Mouse (Mus musculus): ENCODE measurements around the gene Cdkn2a. TPM values are rescaled to one million over a fixed set of nuclear protein-coding genes. Genes with fewer than 3 reads are reported as not detected.
A peak's percentile ranks its signal among the peaks of the same experiment; 100 is the strongest.

The Cdkn2a gene
- not detected for total RNA-seq (2021)

DNA sequence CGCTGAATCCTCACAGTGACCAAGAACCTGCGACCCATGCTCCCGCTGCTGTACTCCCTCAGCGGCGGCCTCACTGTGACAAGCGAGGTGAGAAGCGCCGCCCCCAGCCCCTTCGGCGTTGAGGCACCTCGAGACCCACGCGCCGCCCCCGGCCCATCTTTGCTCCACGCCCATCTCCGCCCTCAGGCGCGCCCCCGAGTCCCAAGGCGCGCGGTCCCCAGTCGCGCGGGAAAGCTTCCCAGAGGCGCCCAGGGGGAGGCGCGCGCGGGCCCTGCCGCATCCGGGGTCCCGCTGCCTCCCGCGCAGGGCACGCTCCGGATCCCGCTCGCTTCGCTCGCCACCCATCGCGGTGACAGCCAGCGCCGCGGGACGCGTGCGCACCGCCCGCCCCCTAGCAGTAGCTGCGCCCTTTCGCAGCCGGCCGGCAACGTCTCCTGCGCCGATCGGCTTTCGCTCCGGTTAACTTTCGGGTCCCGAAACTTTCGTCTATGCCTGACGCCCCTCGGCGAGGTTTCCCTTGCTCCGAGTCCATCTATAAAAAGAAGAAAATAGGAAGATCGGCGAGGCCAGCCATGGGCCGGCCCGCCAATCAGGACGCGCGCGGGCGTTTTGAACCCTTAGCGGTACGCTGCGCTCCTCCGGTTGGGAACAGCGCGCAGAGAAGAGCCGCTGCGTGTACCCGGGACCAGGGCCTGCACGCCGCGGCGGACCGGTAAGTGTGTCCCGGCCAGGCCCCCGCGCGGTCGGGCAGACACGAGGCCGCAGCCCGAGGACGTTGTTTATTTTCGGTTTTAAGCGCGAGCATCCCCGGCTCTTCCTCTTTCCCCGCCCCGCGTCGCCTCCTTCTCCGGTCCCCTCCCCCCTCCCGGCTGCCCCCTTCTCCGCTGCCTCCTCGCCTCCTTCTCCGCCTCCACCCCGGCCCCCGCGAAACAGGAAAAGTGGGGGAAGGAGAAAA, at the start of gene Cdkn2a:
Cdkn2a (minus strand) TSS at position 168 of the 955 bp plus-strand sequence.
- peak; percentile 63 to 79 for DNase-seq
- intact Hi-C loops (cut with DNase I) = loop anchor here (5.0 kb wide), 3 partner anchors 152 to 233 kb away; no protein-coding TSS in a partner anchor

DNA sequence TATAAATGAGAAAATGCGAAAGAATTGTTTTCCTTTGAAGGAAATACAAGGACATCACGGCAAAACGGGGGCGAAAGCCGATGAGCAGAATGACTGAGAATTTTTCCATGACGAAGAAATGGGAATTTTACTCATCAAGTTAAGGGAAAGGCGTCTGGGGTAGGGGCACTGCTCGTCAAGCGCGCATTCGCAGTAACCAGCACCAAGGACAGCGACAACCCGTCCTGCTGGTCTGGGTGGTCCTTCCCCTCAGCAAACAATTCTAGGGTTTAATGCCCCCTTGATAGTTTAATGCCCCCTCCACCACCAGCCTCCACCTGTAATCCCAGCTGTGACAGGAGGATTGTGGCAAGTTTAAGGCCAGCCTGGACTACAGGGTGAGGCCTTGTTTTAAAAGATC, 19.0 kb upstream of the Cdkn2a start:
- intact Hi-C loops (cut with DNase I) = no loop called here
- DNase-seq = no peak

GRCm38 (mm10) chr4:89310491-89311254, 16.2 kb upstream of the Cdkn2a start, which contains the start of gene Cdkn2b:
Gene Cdkn2b (minus strand): TSS chr4:89311039.
- peak; percentile 95 to 96 for DNase-seq
- intact Hi-C loops (cut with DNase I) = loop anchor here (1.0 kb wide), 1 partner anchor 165 kb away; no protein-coding TSS in a partner anchor

GRCm38 (mm10) chr4:89309996-89310395, 15.5 kb upstream of the Cdkn2a start:
- intact Hi-C loops (cut with DNase I) = loop anchor here (1.0 kb wide), 1 partner anchor 165 kb away; no protein-coding TSS in a partner anchor
- DNase-seq = no peak

DNA sequence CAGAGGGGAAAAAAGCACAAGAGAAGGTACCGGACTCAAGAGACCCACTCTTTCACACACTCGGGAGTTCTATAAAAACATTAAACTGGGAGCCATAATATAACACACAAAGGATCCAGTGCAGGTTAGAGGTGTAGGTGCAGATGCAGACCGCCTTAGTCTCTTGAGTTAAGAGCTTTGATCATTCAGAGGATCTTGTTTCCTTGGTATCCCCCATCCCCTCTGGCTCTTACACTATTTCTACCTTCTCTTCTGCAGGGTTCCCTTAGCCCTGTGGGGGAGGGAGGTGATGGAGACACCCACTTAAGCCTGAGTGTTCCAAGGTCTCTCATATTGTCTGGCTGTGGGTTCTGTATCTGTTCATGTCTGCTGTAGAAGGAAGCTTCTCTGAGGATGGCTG, 13.5 kb upstream of the Cdkn2a start:
- no peak for DNase-seq
- intact Hi-C loops (cut with DNase I) = no loop called here

- no peak for DNase-seq
- intact Hi-C loops (cut with DNase I) = no loop called here
Observed at GRCm38 (mm10) chr4:89306798-89307365, 12.4 kb upstream of the Cdkn2a start.

DNA sequence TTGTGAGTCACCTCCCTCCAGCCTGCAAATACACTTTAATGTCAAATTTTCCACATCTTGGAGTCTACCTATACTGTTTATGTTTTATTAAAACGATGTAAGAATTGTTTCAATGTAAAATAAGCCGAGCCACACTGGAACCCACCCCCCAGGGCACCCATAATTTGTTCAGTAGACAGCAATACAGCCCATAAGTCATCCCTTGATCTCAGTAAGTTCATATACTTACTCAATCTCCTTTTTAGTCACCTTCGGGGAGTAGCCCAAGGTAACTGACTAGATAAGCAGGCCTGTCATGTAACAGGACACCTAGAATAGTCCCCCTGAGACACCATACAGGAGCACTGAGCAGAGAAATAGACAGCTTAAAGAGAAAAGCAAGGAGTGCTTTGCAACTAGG, 11.2 kb upstream of the Cdkn2a start:
- intact Hi-C loops (cut with DNase I) = no loop called here
- no peak for DNase-seq

- DNase-seq = no peak
- intact Hi-C loops (cut with DNase I) = no loop called here
Observed at GRCm38 (mm10) chr4:89303281-89303995, 9.0 kb upstream of the Cdkn2a start.

- no peak for DNase-seq
- intact Hi-C loops (cut with DNase I) = no loop called here
Observed at GRCm38 (mm10) chr4:89302129-89302528, 7.7 kb upstream of the Cdkn2a start.

GRCm38 (mm10) chr4:89299721-89300120, 5.3 kb upstream of the Cdkn2a start:
- no peak for DNase-seq
- intact Hi-C loops (cut with DNase I) = no loop called here

DNA sequence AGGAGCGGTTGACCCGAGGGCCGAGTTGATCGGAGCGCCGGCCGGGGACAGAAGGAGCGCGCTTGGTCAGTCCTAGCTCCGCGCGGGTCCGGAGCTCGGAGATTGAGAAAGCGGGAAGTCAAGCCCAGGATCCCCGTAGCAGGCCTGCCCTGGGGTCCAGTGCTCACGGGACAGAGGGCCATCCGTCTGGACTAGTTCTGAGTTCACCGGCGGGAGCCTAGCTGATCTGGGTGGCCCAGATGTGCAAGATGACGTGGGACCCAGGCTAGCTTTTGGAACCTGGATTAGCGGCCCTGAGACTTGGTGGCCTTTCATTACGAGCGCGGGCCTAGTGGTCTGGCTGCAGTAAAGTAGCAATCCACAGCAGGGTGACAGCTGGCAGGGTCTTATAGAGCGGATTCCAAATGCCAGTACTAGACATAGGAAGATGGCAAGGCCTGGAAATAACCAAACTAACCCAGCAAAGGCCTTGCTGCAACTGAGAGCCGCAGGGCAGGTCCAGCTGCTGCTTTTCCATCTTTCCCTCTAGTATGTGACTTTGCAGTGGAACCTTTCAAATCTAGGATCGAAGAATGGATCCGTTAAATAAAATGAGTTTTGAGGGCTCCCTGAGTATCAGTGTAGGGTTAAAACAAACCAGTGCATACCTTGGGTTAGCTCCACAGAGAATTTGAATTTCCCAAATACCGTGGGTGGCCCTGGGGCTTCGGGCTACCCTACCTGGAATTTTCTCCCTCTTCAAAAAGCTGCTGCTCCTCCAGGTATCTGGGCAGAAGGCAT, 1.2 kb upstream of the Cdkn2a start:
- intact Hi-C loops (cut with DNase I) = no loop called here
- DNase-seq = no peak

GRCm38 (mm10) chr4:89294091-89294485, 365 bp downstream of the Cdkn2a start:
- DNase-seq = peak in 1 of 2 experiments; percentile 17
- intact Hi-C loops (cut with DNase I) = loop anchor here (5.0 kb wide), 3 partner anchors 152 to 233 kb away; no protein-coding TSS in a partner anchor

GRCm38 (mm10) chr4:89293516-89293915, 937 bp downstream of the Cdkn2a start:
- DNase-seq = no peak
- intact Hi-C loops (cut with DNase I) = loop anchor here (5.0 kb wide), 3 partner anchors 151 to 234 kb away; no protein-coding TSS in a partner anchor

DNA sequence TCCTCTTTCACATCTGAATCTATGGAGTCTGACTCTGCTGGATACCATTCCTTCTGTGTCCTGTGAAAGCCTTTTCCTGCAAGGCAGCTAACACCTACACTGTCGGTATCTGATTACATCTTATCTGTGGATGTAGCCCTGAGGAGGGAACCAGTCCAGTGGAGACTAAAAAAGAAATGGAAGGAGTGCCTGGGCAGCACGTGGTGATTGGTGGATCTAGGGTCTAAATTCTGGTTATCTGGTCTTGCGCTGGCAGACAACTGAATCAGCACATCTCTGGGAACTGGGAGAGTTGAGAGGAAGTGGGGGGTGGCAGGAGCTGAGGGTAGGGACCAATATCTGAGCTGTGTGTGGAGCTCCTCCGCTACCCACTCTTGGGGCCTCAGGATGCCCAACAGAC, 5.4 kb downstream of the Cdkn2a start:
- DNase-seq = no peak
- intact Hi-C loops (cut with DNase I) = no loop called here

- no peak for DNase-seq
- intact Hi-C loops (cut with DNase I) = no loop called here
Observed at GRCm38 (mm10) chr4:89286566-89286965, 7.9 kb downstream of the Cdkn2a start.

DNA sequence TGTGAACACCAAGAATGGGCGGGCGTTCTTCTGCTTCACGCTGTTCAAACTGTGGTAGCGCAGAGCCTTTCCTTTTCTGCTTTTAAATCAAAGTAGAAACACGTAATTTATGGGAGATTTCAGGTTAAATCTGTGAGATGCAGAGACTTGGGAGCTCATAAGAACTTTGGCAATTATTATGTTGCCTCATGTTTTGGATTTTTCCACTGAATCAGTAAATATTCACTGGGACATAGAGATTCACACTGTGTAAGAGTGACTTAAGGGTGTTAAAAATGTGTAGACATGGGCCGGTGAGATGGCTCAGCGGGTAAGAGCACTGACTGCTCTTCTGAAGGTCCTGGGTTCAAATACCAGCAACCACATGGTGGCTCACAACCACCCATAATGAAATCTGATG, 8.8 kb downstream of the Cdkn2a start:
- intact Hi-C loops (cut with DNase I) = no loop called here
- DNase-seq = no peak

DNA sequence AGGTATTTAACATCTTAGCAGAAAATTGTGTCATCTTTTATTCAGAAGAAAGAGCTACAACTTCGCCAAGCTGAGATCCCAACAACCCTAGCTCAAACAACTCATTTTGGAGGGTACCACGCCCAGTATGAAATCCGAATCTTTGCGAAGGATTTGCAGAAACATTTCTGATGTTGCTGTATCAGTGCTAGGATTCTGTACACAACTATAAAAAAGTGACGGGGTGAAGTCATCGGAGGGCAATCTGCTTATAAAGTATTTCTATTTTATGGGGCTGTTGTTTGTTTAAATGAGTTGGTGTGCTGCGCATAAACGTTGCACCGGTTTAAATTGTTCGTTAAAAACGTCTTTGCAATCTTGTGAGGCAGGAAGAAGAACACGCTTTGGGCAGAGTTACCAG, 11.8 kb downstream of the Cdkn2a start:
- no peak for DNase-seq
- intact Hi-C loops (cut with DNase I) = loop anchor here (5.0 kb wide), 1 partner anchor 240 kb away; no protein-coding TSS in a partner anchor

DNA sequence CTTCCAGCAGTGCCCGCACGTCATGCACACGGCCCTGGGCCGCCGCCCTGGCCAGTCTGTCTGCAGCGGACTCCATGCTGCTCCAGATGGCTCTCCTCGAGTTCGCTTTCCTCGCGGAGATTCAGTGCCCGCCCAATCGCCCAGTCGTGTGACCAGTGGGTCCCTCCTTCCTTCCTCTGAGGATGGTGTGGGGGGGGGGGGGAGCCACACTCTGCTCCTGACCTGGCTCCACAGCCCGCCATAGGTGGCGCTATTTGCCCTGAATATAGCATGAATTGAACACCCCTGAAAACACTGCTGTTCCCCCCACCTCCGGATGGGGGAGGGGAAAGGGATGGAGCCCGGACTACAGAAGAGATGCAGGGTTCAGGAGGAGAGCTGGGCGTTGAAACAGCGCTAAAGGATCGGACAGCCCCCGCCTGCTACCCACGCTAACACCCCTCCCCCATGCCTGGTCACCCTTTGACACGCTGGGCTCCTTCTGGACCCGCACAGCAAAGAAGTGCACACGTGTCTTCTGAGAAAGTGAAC, 12.4 kb downstream of the Cdkn2a start:
- intact Hi-C loops (cut with DNase I) = loop anchor here (5.0 kb wide), 1 partner anchor 240 kb away; no protein-coding TSS in a partner anchor
- peak in 1 of 2 experiments; percentile 26 for DNase-seq

DNA sequence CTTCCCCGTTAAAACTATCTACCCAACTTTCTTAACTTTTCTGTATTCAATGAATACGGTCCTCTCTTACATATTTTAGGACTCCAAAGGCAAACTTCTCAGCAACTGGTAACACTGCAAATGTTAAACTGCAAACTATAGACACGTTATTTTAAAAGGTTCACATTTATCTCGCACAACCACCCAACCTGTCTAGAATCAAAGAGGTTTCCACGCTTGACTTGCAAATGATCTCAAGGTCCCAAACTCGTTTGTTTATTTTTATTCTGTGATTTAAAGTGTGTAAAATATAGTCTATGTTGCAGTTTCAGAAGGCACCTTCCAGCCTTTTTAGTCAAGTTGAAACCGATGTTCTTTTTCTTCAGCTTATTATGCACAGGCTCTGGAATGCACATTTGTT, 13.2 kb downstream of the Cdkn2a start:
- intact Hi-C loops (cut with DNase I) = loop anchor here (5.0 kb wide), 1 partner anchor 241 kb away; no protein-coding TSS in a partner anchor
- DNase-seq = no peak
